Mouse (Mus musculus) lung, adult 10 weeks (tissue): ENCODE measurements around the gene Prss32. TPM values are rescaled to one million over a fixed set of nuclear protein-coding genes. Genes with fewer than 3 reads are reported as not detected.

Source experiments
- polyA plus RNA-seq: library from polyadenylated mRNA; stranded (reverse); fragments of 350-450 nt; fragmentation: Illumina TruSeq; extraction: RNeasy Lipid Tissue Mini Kit (QIAGEN cat#74804); gene quantifications from one replicate; pipeline ENCODE4 v1.2.3, GENCODE M21; 2014; ENCODE audit warnings: low read depth, low replicate concordance; ENCODE audit not compliant: insufficient read depth

Gene Prss32
- polyA plus RNA-seq = not detected

GRCm38 (mm10) chr17:23843812-23844273 lies at the start of gene Prss32, which contains the start of gene Prss41:
Prss32 (plus strand) TSS chr17:23843855.
Prss41 (minus strand) TSS chr17:23844172.

GRCm38 (mm10) chr17:23829064-23829619 lies 14.5 kb upstream of the Prss32 start, which contains the start of gene Elob:
Elob (minus strand) TSS chr17:23829136.

GRCm38 (mm10) chr17:23836006-23836575 lies 7.6 kb upstream of the Prss32 start, which contains the start of gene Prss33:
Prss33 (minus strand) TSS chr17:23836056.

GRCm38 (mm10) chr17:23867756-23868155 lies 24.1 kb downstream of the Prss32 start, which contains the start of gene Prss21:
Prss21 (plus strand) TSS chr17:23868056.

GRCm38 (mm10) chr17:23880576-23880975 lies 36.9 kb downstream of the Prss32 start, which contains the start of the genes Dcpp1 and Dcpp2:
Dcpp1 (plus strand) TSS chr17:23880876.
Dcpp2 (plus strand) TSS chr17:23880880.

Other genes starting within 250 kb of the Prss32 start
- 5.4 TPM for gene Zfp13, start 244.4 kb upstream of the Prss32 start, polyA plus RNA-seq
- gene Zscan10, start 243.0 kb upstream of the Prss32 start, polyA plus RNA-seq = not detected
- gene Mmp25, start 198.6 kb upstream of the Prss32 start, polyA plus RNA-seq = 0.27 TPM
- 4.0 TPM for gene Bicdl2, start 183.3 kb upstream of the Prss32 start, polyA plus RNA-seq
- gene Hcfc1r1, start 170.3 kb upstream of the Prss32 start, polyA plus RNA-seq = 190 TPM
- gene Thoc6, start 170.0 kb upstream of the Prss32 start, polyA plus RNA-seq = 13.9 TPM
- gene Tnfrsf12a, start 166.4 kb upstream of the Prss32 start, polyA plus RNA-seq = 52.6 TPM
- gene Cldn6, start 164.6 kb upstream of the Prss32 start, polyA plus RNA-seq = 0.33 TPM
- gene Cldn9, start 159.8 kb upstream of the Prss32 start, polyA plus RNA-seq = not detected
- gene 1520401A03Rik, start 121.1 kb upstream of the Prss32 start, polyA plus RNA-seq = not detected
- gene Pkmyt1, start 117.5 kb upstream of the Prss32 start, polyA plus RNA-seq = 4.5 TPM
- 16.5 TPM for gene Paqr4, start 103.0 kb upstream of the Prss32 start, polyA plus RNA-seq
- 0.32 TPM for gene Kremen2, start 98.0 kb upstream of the Prss32 start, polyA plus RNA-seq
- 21.7 TPM for gene Flywch1, start 72.3 kb upstream of the Prss32 start, polyA plus RNA-seq
- gene Flywch2, start 57.8 kb upstream of the Prss32 start, polyA plus RNA-seq = 11.3 TPM
- 98.6 TPM for gene Srrm2, start 53.3 kb upstream of the Prss32 start, polyA plus RNA-seq
- gene Elob, start 14.7 kb upstream of the Prss32 start, polyA plus RNA-seq = 496 TPM
- not detected for gene Prss33, start 7.8 kb upstream of the Prss32 start, polyA plus RNA-seq
- 0.25 TPM for gene Prss41, start 317 bp downstream of the Prss32 start, polyA plus RNA-seq
- gene Prss21, start 24.2 kb downstream of the Prss32 start, polyA plus RNA-seq = not detected
- gene Dcpp1, start 37.0 kb downstream of the Prss32 start, polyA plus RNA-seq = not detected
- not detected for gene Dcpp2, start 37.0 kb downstream of the Prss32 start, polyA plus RNA-seq
- not detected for gene Dcpp3, start 73.6 kb downstream of the Prss32 start, polyA plus RNA-seq
- gene Sbp, start 97.8 kb downstream of the Prss32 start, polyA plus RNA-seq = not detected
- gene Sbpl, start 111.4 kb downstream of the Prss32 start, polyA plus RNA-seq = not detected
- gene Prss30, start 136.7 kb downstream of the Prss32 start, polyA plus RNA-seq = 0.35 TPM
- gene Prss22, start 154.2 kb downstream of the Prss32 start, polyA plus RNA-seq = not detected
- gene Prss27, start 194.3 kb downstream of the Prss32 start, polyA plus RNA-seq = not detected
- 16.7 TPM for gene Kctd5, start 229.6 kb downstream of the Prss32 start, polyA plus RNA-seq